Mouse (Mus musculus) ES-E14 (cell line): ENCODE measurements at regions not wholly inside any gene's neighbourhood (a gene's known extent, or its start where the extent isn't known, plus 50 kb on each side); places are given as distances from the start of the nearest gene placed in this dataset.

ENCODE experiments used
- HCFC1 ChIP-seq: IDR thresholded peaks from 2 replicates; pipeline ENCODE4 v1.6.1; 2012; ENCODE audit warnings: low read length, inconsistent platforms, borderline replicate concordance; ENCODE audit not compliant: insufficient read depth
- MAFK ChIP-seq: IDR thresholded peaks from 2 replicates; pipeline ENCODE4 v1.6.1; 2014; ENCODE audit warnings: mild to moderate bottlenecking, low read depth, low read length, inconsistent platforms; ENCODE audit not compliant: insufficient read depth

- TF ChIP-seq MAFK (no peak), HCFC1 (no peak)
Observed at GRCm38 (mm10) chr13:82372612-82373011, 589.7 kb downstream of the Cetn3 start.
